Mouse (Mus musculus) CH12.LX (cell line): ENCODE results near the gene Rtn2.

Source experiments
- CTCF ChIP-seq, 2 experiments: IDR thresholded peaks in 1 of 2; conservative IDR thresholded peaks in 1 of 2; 2 replicates each; pipeline ENCODE4 v1.5.1; 2011 to 2012; ENCODE audit warnings: low read depth in 2 of 2, low read length in 2 of 2, improper control_type of control experiment in 1 of 2, inconsistent platforms in 1 of 2, mild to moderate bottlenecking in 1 of 2, moderate library complexity in 1 of 2
- ELF1 ChIP-seq: IDR thresholded peaks from 2 replicates; pipeline ENCODE4 v1.6.1; 2014; ENCODE audit warnings: low read depth, mild to moderate bottlenecking, inconsistent platforms, low read length, improper control_type of control experiment
- EP300 ChIP-seq: IDR thresholded peaks from 2 replicates; pipeline ENCODE4 v1.6.1; 2011; ENCODE audit warnings: low read length, improper control_type of control experiment
- ETS1 ChIP-seq: conservative IDR thresholded peaks from 2 replicates; pipeline ENCODE4 v1.6.1; 2012; ENCODE audit warnings: low read depth, mild to moderate bottlenecking, inconsistent platforms, low read length, improper control_type of control experiment, moderate library complexity
- MAFK ChIP-seq: IDR thresholded peaks from 2 replicates; pipeline ENCODE4 v1.6.1; 2011; ENCODE audit warnings: low read length, improper control_type of control experiment; ENCODE audit not compliant: insufficient replicate concordance
- MAX ChIP-seq: IDR thresholded peaks from 2 replicates; pipeline ENCODE4 v1.6.1; 2011; ENCODE audit warnings: low read length, improper control_type of control experiment
- POLR2A ChIP-seq: IDR thresholded peaks from 2 replicates; pipeline ENCODE4 v1.6.1; 2011; ENCODE audit warnings: low read depth, mild to moderate bottlenecking, improper control_type of control experiment, low read length

GRCm38 (mm10) chr7:19245083-19245482 is 37.3 kb upstream of the Rtn2 start:
- no peak for TF ChIP-seq ELF1
- no peak for TF ChIP-seq CTCF (conservative IDR thresholded peaks at IDR 0.05 in 1 of 2, IDR thresholded peaks at IDR 0.05 in 1 of 2; ENCODE audit: low read depth in 2 of 2, low read length in 2 of 2)
- no peak for TF ChIP-seq MAX
- no peak for TF ChIP-seq MAFK
- TF ChIP-seq EP300: no peak
- TF ChIP-seq ETS1: no peak
- TF ChIP-seq POLR2A: no peak
